Mouse (Mus musculus) bone marrow macrophage, adult 2 months (primary cell): Measurements from ENCODE around the gene Plin5.

ENCODE experiments used
- CTCF ChIP-seq: IDR thresholded peaks from 2 replicates; pipeline ENCODE4 v1.5.1; 2012; ENCODE audit warnings: low read depth, mild to moderate bottlenecking, low read length, moderate library complexity
- POLR2A ChIP-seq: IDR thresholded peaks from 2 replicates; pipeline ENCODE4 v1.6.1; 2012; ENCODE audit warnings: mild to moderate bottlenecking, low read depth, low read length, borderline replicate concordance

DNA sequence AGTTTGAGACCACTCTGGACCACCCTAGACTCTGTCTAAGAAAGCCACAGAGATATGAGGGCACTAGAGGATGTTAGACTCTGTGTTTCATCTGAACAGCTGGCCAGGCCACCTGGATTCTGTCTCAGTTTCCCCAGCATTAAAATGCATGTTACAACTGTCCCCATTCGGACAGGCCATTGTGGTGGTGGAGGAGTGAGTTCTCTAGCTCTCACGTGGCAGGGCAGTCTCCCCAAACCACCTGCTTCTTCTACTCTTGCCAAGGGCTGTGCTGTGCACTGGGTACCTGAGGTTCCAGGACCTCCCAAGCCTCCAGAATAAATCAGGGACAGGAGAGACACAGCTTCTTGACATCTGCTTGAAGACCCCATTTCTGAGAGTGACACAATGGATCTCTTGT is 32.5 kb upstream of the Plin5 start:
- TF ChIP-seq CTCF (no peak), POLR2A (no peak)
